Mouse (Mus musculus) forebrain, embryonic 14.5 days (tissue): ENCODE results near the gene Ybx1. TPM values are rescaled to one million over a fixed set of nuclear protein-coding genes. Genes with fewer than 3 reads are reported as not detected.

Experiments used
- ATAC-seq: fragments of 200-750 bp; cut with Nextera tagmentation; 2 replicates; pipeline ENCODE4 v1.8.0; 2017; ENCODE audit warnings: mild to moderate bottlenecking, moderate library complexity
- DNase-seq: peaks from one replicate; pipeline ENCODE4 v3.0.0-alpha.2; 2015; ENCODE audit warnings: low spot score
- H3K27ac ChIP-seq: fragments of 300-500 bp; sonication (generic); 2 replicates; pipeline ENCODE4 v1.5.1; 2014; ENCODE audit warnings: low read depth, mild to moderate bottlenecking, control low read depth, low read length, moderate library complexity
- H3K27me3 ChIP-seq: fragments of 300-500 bp; sonication (generic); replicated peaks from 2 replicates; pipeline ENCODE4 v1.6.1; 2014; ENCODE audit warnings: low read length, control low read depth, mixed read lengths; ENCODE audit not compliant: control insufficient read depth, insufficient read depth
- H3K36me3 ChIP-seq: fragments of 300-500 bp; sonication (generic); 2 replicates; pipeline ENCODE4 v1.6.1; 2014; ENCODE audit warnings: low read length, control low read depth; ENCODE audit not compliant: control insufficient read depth, insufficient read depth
- H3K4me1 ChIP-seq: fragments of 300-500 bp; sonication (generic); 2 replicates; pipeline ENCODE4 v1.6.1; 2014; ENCODE audit warnings: antibody characterized with exemption, low read length, control low read depth; ENCODE audit not compliant: control insufficient read depth, insufficient read depth
- H3K4me2 ChIP-seq: fragments of 300-500 bp; sonication (generic); 2 replicates; pipeline ENCODE4 v1.6.1; 2014; ENCODE audit warnings: mild to moderate bottlenecking, control low read depth, low read length
- H3K4me3 ChIP-seq: fragments of 300-500 bp; sonication (generic); 2 replicates; pipeline ENCODE4 v1.5.1; 2014; ENCODE audit warnings: low read depth, low read length, control low read depth
- H3K9ac ChIP-seq: fragments of 300-500 bp; sonication (generic); 2 replicates; pipeline ENCODE4 v1.6.1; 2014; ENCODE audit warnings: mild to moderate bottlenecking, low read length, control low read depth, moderate library complexity
- H3K9me3 ChIP-seq: fragments of 300-500 bp; sonication (generic); replicated peaks from 2 replicates; pipeline ENCODE4 v1.6.1; 2016; ENCODE audit warnings: low read length, control low read depth, mixed read lengths; ENCODE audit not compliant: control insufficient read depth
- WGBS: fragments of 180-500 bp; shearing (Covaris S2); extraction: QIAGEN DNeasy Blood & Tissue Kit; methylation state at CpG from one replicate; pipeline ENCODE4 v1.1.7; 2014; 5-methylcytosine and 5-hydroxymethylcytosine counted together
- polyA plus RNA-seq: library from polyadenylated mRNA; unstranded; fragments of >200 nt; fragmentation: Nextera tagmentation; extraction: Ambion mirVana; gene quantifications from 2 replicates; pipeline ENCODE4 v1.2.1, GENCODE M21; 2014

Ybx1 gene
- polyA plus RNA-seq, 1 experiment from 2014 or later: 963 TPM

GRCm38 (mm10) chr4:119247462-119248235, 46.8 kb downstream of the Ybx1 start:
- no peak overlapping the region for H3K4me2 ChIP-seq
- H3K9ac ChIP-seq: no peak overlapping the region
- WGBS: 25% methylated on average over 13 of the region's 13 CpGs
- H3K9me3 ChIP-seq: no peaks in the 10 kb centered on the region
- no peaks in the 10 kb centered on the region for H3K27me3 ChIP-seq
- peak overlapping the region; percentile 52; the same call in 1 of the 2 replicates for H3K27ac ChIP-seq
- H3K4me3 ChIP-seq: no peak overlapping the region
- ATAC-seq (peak; percentile 82), DNase-seq (peak; percentile 80)
- peaks cover 24% of the 10 kb centered on the region for H3K36me3 ChIP-seq
- H3K4me1 ChIP-seq: no peaks in the 10 kb centered on the region

DNA sequence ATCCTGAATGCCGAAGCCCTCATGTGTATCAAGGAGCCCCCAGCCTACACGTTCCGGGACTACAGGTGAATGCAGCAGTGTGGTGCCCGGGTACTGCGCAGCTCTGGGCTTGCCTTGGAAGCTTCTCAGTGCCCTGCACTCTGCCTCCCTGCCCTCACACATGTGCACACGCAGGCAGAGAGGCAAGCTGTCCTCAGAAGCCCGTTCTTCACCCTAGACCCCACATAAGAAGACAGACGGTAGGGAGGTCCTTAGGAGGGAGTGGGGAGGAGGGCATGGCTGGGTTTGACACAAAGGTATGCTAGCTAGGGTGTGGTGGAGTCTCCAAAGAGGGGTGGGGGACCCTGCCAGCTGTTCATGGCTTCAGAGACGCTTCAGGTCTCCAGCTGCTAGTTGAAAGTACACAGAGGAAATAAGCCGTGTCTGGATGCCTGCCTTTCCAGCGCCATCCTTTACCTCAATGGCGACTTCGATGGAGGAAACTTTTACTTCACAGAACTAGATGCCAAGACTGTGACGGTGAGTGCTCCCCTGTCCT, 47.6 kb downstream of the Ybx1 start:
- Histone ChIP-seq H3K9ac (no peak overlapping the region), H3K9me3 (no peaks in the 10 kb centered on the region), H3K4me1 (no peaks in the 10 kb centered on the region), H3K4me2 (no peak overlapping the region), H3K36me3 (peaks cover 33% of the 10 kb centered on the region), H3K27me3 (no peaks in the 10 kb centered on the region), H3K27ac (no peak overlapping the region), H3K4me3 (no peak overlapping the region)
- WGBS: 75% methylated on average over 14 of the region's 14 CpGs
- DNase-seq (no peak), ATAC-seq (no peak)

- Histone ChIP-seq H3K27me3 (no peaks in the 10 kb centered on the region), H3K27ac (no peak overlapping the region), H3K36me3 (peaks cover 40% of the 10 kb centered on the region)
Measured at GRCm38 (mm10) chr4:119245961-119246360, 48.4 kb downstream of the Ybx1 start.

DNA sequence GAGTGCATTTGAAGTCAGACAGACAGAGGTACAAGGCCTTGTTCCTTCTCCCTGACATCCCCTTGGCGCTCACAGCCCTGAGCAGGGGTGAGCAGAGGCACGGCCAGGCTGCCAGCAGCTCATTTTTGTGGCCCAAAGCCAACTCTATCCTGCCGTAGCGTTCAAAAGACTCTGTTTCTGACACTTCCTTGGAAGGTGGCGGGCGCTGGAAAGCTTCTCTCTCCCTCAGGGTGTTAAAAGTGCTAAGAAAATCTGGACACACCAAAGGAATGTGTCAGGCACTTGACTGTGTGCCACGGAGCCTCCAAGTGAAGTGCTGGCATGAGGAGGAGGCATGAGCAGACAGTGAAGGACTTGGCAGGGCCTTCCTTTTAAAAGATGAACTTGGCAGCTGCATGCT, 48.8 kb downstream of the Ybx1 start:
- Histone ChIP-seq H3K27ac (peak overlapping the region; percentile 60; the same call in 1 of the 2 replicates), H3K9ac (no peak overlapping the region), H3K27me3 (no peaks in the 10 kb centered on the region), H3K9me3 (no peaks in the 10 kb centered on the region), H3K4me2 (no peak overlapping the region), H3K4me1 (no peaks in the 10 kb centered on the region), H3K4me3 (no peak overlapping the region), H3K36me3 (peaks cover 41% of the 10 kb centered on the region)
- DNase-seq: peak; percentile 63
- ATAC-seq: peak; percentile 25; the same call in 1 of the 2 replicates
- WGBS: 49% methylated on average over 7 of the region's 7 CpGs

More at GRCm38 (mm10) chr4:119245961-119246360, 48.4 kb downstream of the Ybx1 start:
- no peaks in the 10 kb centered on the region for H3K9me3 ChIP-seq
- H3K4me1 ChIP-seq: no peaks in the 10 kb centered on the region
- H3K9ac ChIP-seq: no peak overlapping the region
- DNase-seq (peak; percentile 8), ATAC-seq (no peak)
- no peak overlapping the region for H3K4me2 ChIP-seq
- WGBS: 80% methylated on average over 9 of the region's 9 CpGs
- H3K4me3 ChIP-seq: no peak overlapping the region

DNA sequence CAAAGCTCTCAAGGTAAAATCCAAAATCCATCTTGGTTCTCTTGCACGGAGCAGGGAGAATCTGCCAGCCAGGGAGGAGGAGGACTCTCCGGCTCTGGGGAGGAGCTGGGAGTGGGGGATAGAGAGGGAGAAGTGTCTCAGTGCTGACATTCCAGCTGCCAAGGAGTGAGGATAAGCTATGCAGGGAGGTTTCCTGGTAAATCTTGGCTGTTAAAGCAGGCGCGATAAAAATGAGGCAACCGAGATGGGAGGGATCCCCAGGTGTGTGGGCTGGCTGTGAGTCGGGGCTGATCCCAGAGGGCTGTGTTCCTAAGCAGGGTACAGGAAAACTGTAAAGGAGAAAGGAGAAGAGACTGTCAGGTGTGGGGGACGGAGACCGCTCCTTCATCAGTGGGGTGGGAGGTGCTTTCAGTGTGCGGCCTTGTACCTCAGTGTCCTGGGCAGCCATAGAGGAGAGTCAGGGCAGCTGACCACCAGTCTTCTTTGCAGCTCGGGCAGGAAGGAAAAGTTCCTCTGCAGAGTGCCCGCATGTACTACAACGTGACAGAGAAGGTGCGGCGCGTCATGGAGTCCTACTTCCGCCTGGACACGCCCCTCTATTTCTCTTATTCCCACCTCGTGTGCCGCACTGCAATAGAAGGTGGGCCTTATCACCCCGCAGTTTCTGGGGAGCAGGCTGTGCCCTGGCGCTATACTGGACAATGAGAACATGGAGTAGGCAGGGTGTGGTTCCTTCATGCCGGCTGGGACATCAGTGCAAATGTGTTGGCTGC, 49.8 kb downstream of the Ybx1 start:
- no peaks in the 10 kb centered on the region for H3K9me3 ChIP-seq
- H3K27ac ChIP-seq: 0 out of 2 replicates have a peak overlapping the region, but pooled peaks have one; percentile 60
- peaks cover 41% of the 10 kb centered on the region for H3K36me3 ChIP-seq
- H3K9ac ChIP-seq: no peak overlapping the region
- 84% methylated on average over 22 of the region's 22 CpGs for WGBS
- H3K4me1 ChIP-seq: no peaks in the 10 kb centered on the region
- ATAC-seq: no peak
- no peak overlapping the region for H3K4me2 ChIP-seq
- no peak overlapping the region for H3K4me3 ChIP-seq
- H3K27me3 ChIP-seq: no peaks in the 10 kb centered on the region
- DNase-seq: no peak

DNA sequence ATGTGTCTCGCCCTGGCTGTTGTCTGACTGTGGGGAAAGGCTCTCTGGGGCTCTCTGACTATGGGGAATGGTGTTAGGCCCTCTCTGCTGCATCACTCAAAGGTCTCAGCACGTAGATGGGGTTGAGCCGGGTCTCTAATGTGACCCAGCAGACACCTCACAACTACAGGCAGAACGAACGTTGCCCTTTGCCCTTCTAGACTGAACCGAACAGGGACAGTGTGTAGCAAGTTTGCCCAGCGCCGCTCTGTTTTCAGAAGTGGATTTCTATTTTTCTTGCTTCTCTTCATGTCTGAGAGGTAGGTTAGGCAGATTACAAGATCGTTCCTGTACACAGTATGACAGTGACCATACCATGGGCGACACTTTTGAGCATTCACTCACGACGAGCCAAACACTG, 51.8 kb downstream of the Ybx1 start:
- Histone ChIP-seq H3K9ac (no peak overlapping the region), H3K9me3 (no peaks in the 10 kb centered on the region), H3K4me3 (no peak overlapping the region), H3K4me2 (no peak overlapping the region), H3K27ac (no peak overlapping the region; the same call in 1 of the 2 replicates), H3K36me3 (peaks cover 34% of the 10 kb centered on the region), H3K27me3 (no peaks in the 10 kb centered on the region), H3K4me1 (0 out of 2 replicates have a peak, but pooled peaks cover 2% of the 10 kb centered on the region)
- no peak for DNase-seq
- WGBS: 93% methylated on average over 12 of the region's 12 CpGs
- no peak for ATAC-seq

GRCm38 (mm10) chr4:119241664-119242063, 52.7 kb downstream of the Ybx1 start:
- ATAC-seq (peak; percentile 30; the same call in 1 of the 2 replicates), DNase-seq (peak; percentile 41)
- no peak overlapping the region for H3K4me3 ChIP-seq
- H3K9ac ChIP-seq: no peak overlapping the region
- no peak overlapping the region for H3K27ac ChIP-seq
- H3K9me3 ChIP-seq: no peaks in the 10 kb centered on the region
- H3K4me1 ChIP-seq: 0 out of 2 replicates have a peak, but pooled peaks cover 2% of the 10 kb centered on the region
- no peaks in the 10 kb centered on the region for H3K27me3 ChIP-seq
- peaks cover 43% of the 10 kb centered on the region for H3K36me3 ChIP-seq
- 88% methylated on average over 14 of the region's 14 CpGs for WGBS
- H3K4me2 ChIP-seq: no peak overlapping the region

DNA sequence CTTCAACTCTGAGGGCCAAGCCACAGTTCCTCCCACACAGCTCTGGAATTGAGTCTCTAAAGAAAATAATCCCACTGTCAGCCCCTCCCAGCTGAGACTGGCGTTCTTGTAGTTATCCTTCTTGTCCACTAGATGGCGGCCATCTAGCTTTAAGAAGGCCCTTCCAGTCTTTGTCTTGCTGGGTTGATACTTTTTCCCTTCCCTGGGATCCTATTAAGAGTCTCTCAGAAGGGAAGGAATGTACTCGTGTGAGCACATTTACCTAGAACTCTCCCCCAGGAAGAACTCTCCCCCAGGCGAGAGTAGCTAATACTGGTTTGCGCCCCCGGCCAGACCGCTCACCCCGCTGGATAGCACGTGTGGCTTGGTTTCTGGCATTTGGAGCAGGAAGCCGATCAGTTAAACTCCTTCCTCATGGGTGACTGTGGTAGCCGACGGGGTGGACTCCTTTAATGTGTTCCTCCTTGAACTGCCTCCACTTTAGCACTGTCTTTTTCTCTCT, 55.2 kb downstream of the Ybx1 start:
- DNase-seq (peak; percentile 94), ATAC-seq (peak; percentile 71)
- Histone ChIP-seq H3K4me2 (0 out of 2 replicates have a peak overlapping the region, but pooled peaks have one; percentile 12), H3K9ac (peak overlapping the region; percentile 35), H3K4me1 (peaks cover 2% of the 10 kb centered on the region; the same call in 1 of the 2 replicates), H3K27ac (peak overlapping the region; percentile 74), H3K36me3 (peaks cover 37% of the 10 kb centered on the region), H3K27me3 (no peaks in the 10 kb centered on the region), H3K4me3 (no peak overlapping the region), H3K9me3 (no peaks in the 10 kb centered on the region)
- 42% methylated on average over 12 of the region's 12 CpGs for WGBS
